Mouse (Mus musculus) hindbrain, embryonic 12.5 days (tissue): Measurements from ENCODE around the gene Tex16. TPM values are rescaled to one million over a fixed set of nuclear protein-coding genes. Genes with fewer than 3 reads are reported as not detected.

Experiments
- ATAC-seq: fragments of 200-750 bp; cut with Nextera tagmentation; 2 replicates; pipeline ENCODE4 v1.8.0; 2017; ENCODE audit warnings: moderate TSS enrichment; ENCODE audit not compliant: low FRiP score
- H3K27ac ChIP-seq: fragments of 300-500 bp; sonication (generic); 2 replicates; pipeline ENCODE4 v1.5.1; 2016; ENCODE audit warnings: mild to moderate bottlenecking
- H3K27me3 ChIP-seq: fragments of 300-500 bp; sonication (generic); 2 replicates; pipeline ENCODE4 v1.6.1; 2016; ENCODE audit warnings: mild to moderate bottlenecking
- H3K36me3 ChIP-seq: fragments of 300-500 bp; sonication (generic); 2 replicates; pipeline ENCODE4 v1.6.1; 2016; ENCODE audit warnings: mild to moderate bottlenecking
- H3K4me1 ChIP-seq: fragments of 300-500 bp; sonication (generic); 2 replicates; pipeline ENCODE4 v1.6.1; 2016
- H3K4me2 ChIP-seq: fragments of 300-500 bp; sonication (generic); replicated peaks from 2 replicates; pipeline ENCODE4 v1.6.1; 2016; ENCODE audit warnings: mild to moderate bottlenecking
- H3K4me3 ChIP-seq: fragments of 300-500 bp; sonication (generic); 2 replicates; pipeline ENCODE4 v1.5.1; 2016; ENCODE audit warnings: mild to moderate bottlenecking
- H3K9ac ChIP-seq: fragments of 300-500 bp; sonication (generic); 2 replicates; pipeline ENCODE4 v1.6.1; 2016; ENCODE audit warnings: mild to moderate bottlenecking, moderate library complexity
- H3K9me3 ChIP-seq: fragments of 300-500 bp; sonication (generic); replicated peaks from 2 replicates; pipeline ENCODE4 v1.6.1; 2016; ENCODE audit warnings: mild to moderate bottlenecking
- WGBS: fragments of 180-500 bp; shearing (Covaris S2); methylation state at CpG from one replicate; pipeline ENCODE4 v1.1.7; 2016; 5-methylcytosine and 5-hydroxymethylcytosine counted together
- polyA plus RNA-seq: library from polyadenylated mRNA; unstranded; fragments of >200 nt; fragmentation: Nextera tagmentation; extraction: Ambion mirVana; gene quantifications from 2 replicates; pipeline ENCODE4 v1.2.1, GENCODE M21; 2016

Gene Tex16
- polyA plus RNA-seq = 0.49 and 1.4 TPM in 2 replicates

DNA sequence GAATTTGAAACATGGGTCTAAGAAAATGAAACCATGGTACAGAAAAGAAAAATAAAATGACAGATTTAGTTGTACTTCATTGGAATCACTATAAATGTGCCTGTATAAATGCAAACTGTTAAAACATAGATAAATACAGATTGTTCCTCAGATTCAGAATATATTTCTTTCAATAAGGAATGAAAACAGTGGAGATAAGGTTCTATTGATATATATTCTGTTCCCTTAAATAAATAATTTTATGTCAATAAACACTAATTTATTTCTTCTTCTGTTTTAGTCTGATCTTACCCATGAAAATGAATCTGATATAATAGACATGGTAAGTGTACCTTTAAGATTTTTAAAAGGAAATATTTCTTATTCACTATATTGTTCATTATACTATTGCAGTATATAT is at the start of gene Tex16:
TSS of gene Tex16 (plus strand) at position 301 of the 400 bp plus-strand sequence.
- Histone ChIP-seq H3K27ac (no peak within 1 kb of the TSS), H3K27me3 (no peaks in the 10 kb centered on the region), H3K9ac (no peak within 1 kb of the TSS), H3K9me3 (no peaks in the 10 kb centered on the region), H3K4me1 (no peaks in the 10 kb centered on the region), H3K36me3 (no peaks in the 10 kb centered on the region), H3K4me3 (no peak within 1 kb of the TSS), H3K4me2 (no peak within 1 kb of the TSS)
- no peak for ATAC-seq

GRCm38 (mm10) chrX:111999661-112000060 is 11.1 kb upstream of the Tex16 start:
- no peak for ATAC-seq
- no peaks in the 10 kb centered on the region for H3K36me3 ChIP-seq
- H3K4me3 ChIP-seq = no peak overlapping the region
- H3K9me3 ChIP-seq = no peaks in the 10 kb centered on the region
- no peak overlapping the region for H3K9ac ChIP-seq
- WGBS = 33% methylated on average over 1 of the region's 1 CpGs
- no peak overlapping the region for H3K27ac ChIP-seq
- no peak overlapping the region for H3K4me2 ChIP-seq
- H3K27me3 ChIP-seq = no peaks in the 10 kb centered on the region
- no peaks in the 10 kb centered on the region for H3K4me1 ChIP-seq

Other genes starting within 250 kb of the Tex16 start
- gene Gm45194, start 119.6 kb upstream of the Tex16 start, polyA plus RNA-seq = 0.66 and 1.9 TPM in 2 replicates
- gene 4933403O08Rik, start 228.0 kb downstream of the Tex16 start, polyA plus RNA-seq = 0.14 and 0.25 TPM in 2 replicates